Mouse (Mus musculus): ENCODE results near the gene Nuak2. TPM values are rescaled to one million over a fixed set of nuclear protein-coding genes. Genes with fewer than 3 reads are reported as not detected.

Nuak2 gene
- polyA plus RNA-seq, 1 experiment: 20.0 TPM

DNA sequence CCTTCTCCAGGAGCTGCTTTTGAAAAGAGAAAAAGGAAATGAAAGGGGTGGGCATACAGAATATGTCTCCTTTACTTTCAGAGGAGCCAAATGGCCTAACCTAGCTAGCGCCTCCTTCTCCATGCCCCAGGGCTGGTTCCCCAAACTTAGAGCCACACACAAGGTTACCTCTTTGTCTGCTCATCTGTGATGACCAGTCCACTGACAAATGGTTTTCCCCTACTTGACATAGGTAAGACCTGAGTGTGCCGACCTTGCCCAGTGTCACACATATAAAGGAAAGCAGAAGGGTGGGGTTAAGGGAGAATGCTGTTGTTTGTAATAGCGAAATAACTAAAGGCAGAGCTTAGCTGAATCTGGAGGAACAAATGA is 58.9 kb downstream of the Nuak2 start:
- H3K27me3 ChIP-seq (ENCODE audit: control insufficient read depth, insufficient read depth, low read length, poor library complexity, severe bottlenecking): no peaks in the 10 kb centered on the region
- no peak overlapping the region for H3K9ac ChIP-seq (ENCODE audit: low read depth, poor library complexity, severe bottlenecking)
- peaks cover 14% of the 10 kb centered on the region for H3K4me1 ChIP-seq (ENCODE audit: control insufficient read depth, insufficient read depth, low read length)
- no peak overlapping the region for H3K4me3 ChIP-seq (ENCODE audit: low read depth, low read length)
- H3K9me3 ChIP-seq (replicated peaks; ENCODE audit: control insufficient read depth, insufficient read depth, low read length, poor library complexity, severe bottlenecking): no peaks in the 10 kb centered on the region
- TF ChIP-seq POLR2A (IDR thresholded peaks at IDR 0.05; ENCODE audit: insufficient read depth, low read length): no peak
- TF ChIP-seq CTCF (IDR thresholded peaks at IDR 0.05; ENCODE audit: low read depth, low read length): no peak
- no peak for TF ChIP-seq EP300 (IDR thresholded peaks at IDR 0.05; ENCODE audit: insufficient read depth, low read depth, low read length)
- H3K36me3 ChIP-seq (ENCODE audit: control insufficient read depth, insufficient read depth, low read length, poor library complexity, severe bottlenecking): no peaks in the 10 kb centered on the region
- peak overlapping the region; percentile 51; the same call in 1 of the 2 replicates for H3K27ac ChIP-seq (ENCODE audit: insufficient read depth, low read length)

DNA sequence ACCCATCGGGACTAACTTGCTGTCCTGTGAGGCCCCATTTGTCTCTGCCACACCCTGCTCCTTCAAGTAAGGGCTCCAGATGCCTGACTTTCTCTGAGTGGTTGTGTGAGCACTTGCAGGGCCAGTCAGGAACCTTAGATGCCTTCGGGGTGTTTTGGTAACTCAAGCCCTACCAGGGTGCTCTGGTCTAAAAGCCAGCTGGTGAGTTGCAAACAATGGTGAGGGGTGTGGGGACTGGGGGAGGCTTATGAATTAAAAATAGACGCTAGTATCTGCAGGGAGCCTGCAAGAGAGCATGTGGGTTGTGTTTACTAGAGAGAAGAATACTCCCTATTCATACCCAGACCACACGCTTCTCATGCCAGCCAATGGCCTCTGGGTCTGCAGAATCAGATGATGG is 59.3 kb downstream of the Nuak2 start:
- H3K36me3 ChIP-seq (ENCODE audit: control insufficient read depth, insufficient read depth, low read length, poor library complexity, severe bottlenecking): no peaks in the 10 kb centered on the region

DNA sequence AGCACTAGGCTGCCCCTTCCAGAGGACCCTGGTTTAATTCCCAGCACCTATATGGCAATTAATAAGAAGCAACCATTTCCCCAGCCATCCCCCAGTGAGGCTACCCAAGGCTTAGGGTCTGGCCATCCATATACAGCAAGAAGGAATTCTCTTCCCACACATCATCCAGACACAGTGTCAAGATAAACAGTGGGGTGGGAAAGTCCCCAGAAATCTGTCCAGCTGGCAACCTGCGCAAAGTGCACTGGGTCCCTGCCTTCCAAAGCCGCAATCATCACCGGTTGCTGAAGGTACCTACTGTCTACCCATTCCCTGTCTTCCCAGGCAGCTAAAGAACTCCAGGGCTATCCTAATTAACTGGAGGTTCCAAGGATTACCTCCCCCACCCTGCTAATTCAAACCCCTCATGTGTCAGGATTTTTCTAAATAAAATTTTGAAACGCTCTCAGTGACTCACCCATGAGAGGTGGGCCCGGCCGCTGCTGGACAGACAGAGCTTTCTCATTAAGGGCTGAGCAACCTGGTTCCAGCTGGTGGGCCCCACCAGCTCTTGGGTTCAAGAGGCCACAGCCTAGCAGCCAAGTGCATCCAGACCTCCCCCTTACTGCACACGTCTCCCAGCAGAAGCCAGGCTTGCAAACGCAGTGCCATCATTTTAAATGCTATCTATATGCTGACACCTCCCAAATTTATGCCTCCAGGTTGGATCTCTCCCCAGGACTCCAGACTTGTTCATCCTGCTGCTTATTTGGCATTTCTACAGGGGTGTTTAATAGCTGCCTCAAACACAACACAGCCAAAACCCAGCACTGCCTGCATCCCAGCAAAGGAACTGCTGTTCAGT is 60.5 kb downstream of the Nuak2 start:
- TF ChIP-seq CTCF (IDR thresholded peaks at IDR 0.05; ENCODE audit: low read depth, low read length) (no peak), POLR2A (IDR thresholded peaks at IDR 0.05; ENCODE audit: insufficient read depth, low read length) (no peak), EP300 (IDR thresholded peaks at IDR 0.05; ENCODE audit: insufficient read depth, low read depth, low read length) (no peak)
- Histone ChIP-seq H3K27ac (ENCODE audit: insufficient read depth, low read length) (no peak overlapping the region), H3K36me3 (ENCODE audit: control insufficient read depth, insufficient read depth, low read length, poor library complexity, severe bottlenecking) (no peaks in the 10 kb centered on the region), H3K9ac (ENCODE audit: low read depth, poor library complexity, severe bottlenecking) (no peak overlapping the region), H3K27me3 (ENCODE audit: control insufficient read depth, insufficient read depth, low read length, poor library complexity, severe bottlenecking) (no peaks in the 10 kb centered on the region), H3K9me3 (replicated peaks; ENCODE audit: control insufficient read depth, insufficient read depth, low read length, poor library complexity, severe bottlenecking) (no peaks in the 10 kb centered on the region), H3K4me1 (ENCODE audit: control insufficient read depth, insufficient read depth, low read length) (peaks cover 14% of the 10 kb centered on the region), H3K4me3 (ENCODE audit: low read depth, low read length) (no peak overlapping the region)

More for the DNA sequence above, 59.3 kb downstream of the Nuak2 start:
- Histone ChIP-seq H3K9ac (ENCODE audit: low read depth, poor library complexity, severe bottlenecking) (no peak overlapping the region), H3K27me3 (ENCODE audit: control insufficient read depth, insufficient read depth, low read length, poor library complexity, severe bottlenecking) (no peaks in the 10 kb centered on the region), H3K4me3 (ENCODE audit: low read depth, low read length) (no peak overlapping the region), H3K27ac (ENCODE audit: insufficient read depth, low read length) (peak overlapping the region; percentile 51; the same call in 1 of the 2 replicates), H3K9me3 (replicated peaks; ENCODE audit: control insufficient read depth, insufficient read depth, low read length, poor library complexity, severe bottlenecking) (no peaks in the 10 kb centered on the region), H3K4me1 (ENCODE audit: control insufficient read depth, insufficient read depth, low read length) (peaks cover 14% of the 10 kb centered on the region)
- no peak for TF ChIP-seq POLR2A (IDR thresholded peaks at IDR 0.05; ENCODE audit: insufficient read depth, low read length)
- no peak for TF ChIP-seq CTCF (IDR thresholded peaks at IDR 0.05; ENCODE audit: low read depth, low read length)
- peak; percentile 75 for TF ChIP-seq EP300 (IDR thresholded peaks at IDR 0.05; ENCODE audit: insufficient read depth, low read depth, low read length)

DNA sequence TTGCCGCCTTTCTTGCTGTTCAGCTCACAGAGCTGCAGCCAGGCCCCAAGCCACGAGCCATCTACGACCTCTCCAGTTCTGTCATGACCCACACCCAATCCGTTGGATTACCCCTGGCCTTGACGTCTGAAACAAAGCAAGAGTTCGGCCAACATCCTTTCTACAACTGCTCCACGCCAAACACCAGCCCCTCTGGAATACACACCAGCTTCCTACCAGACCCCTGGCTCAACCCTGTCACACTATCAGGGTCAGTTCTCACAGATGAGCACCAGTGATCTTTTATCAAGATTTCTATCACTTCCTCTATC is 61.1 kb downstream of the Nuak2 start:
- no peaks in the 10 kb centered on the region for H3K36me3 ChIP-seq (ENCODE audit: control insufficient read depth, insufficient read depth, low read length, poor library complexity, severe bottlenecking)
- no peak overlapping the region for H3K27ac ChIP-seq (ENCODE audit: insufficient read depth, low read length)
- H3K4me1 ChIP-seq (ENCODE audit: control insufficient read depth, insufficient read depth, low read length): peaks cover 10% of the 10 kb centered on the region
- H3K9ac ChIP-seq (ENCODE audit: low read depth, poor library complexity, severe bottlenecking): no peak overlapping the region
- H3K9me3 ChIP-seq (replicated peaks; ENCODE audit: control insufficient read depth, insufficient read depth, low read length, poor library complexity, severe bottlenecking): no peaks in the 10 kb centered on the region
- no peaks in the 10 kb centered on the region for H3K27me3 ChIP-seq (ENCODE audit: control insufficient read depth, insufficient read depth, low read length, poor library complexity, severe bottlenecking)
- H3K4me3 ChIP-seq (ENCODE audit: low read depth, low read length): no peak overlapping the region
- TF ChIP-seq CTCF (IDR thresholded peaks at IDR 0.05; ENCODE audit: low read depth, low read length): no peak
- TF ChIP-seq EP300 (IDR thresholded peaks at IDR 0.05; ENCODE audit: insufficient read depth, low read depth, low read length): no peak
- no peak for TF ChIP-seq POLR2A (IDR thresholded peaks at IDR 0.05; ENCODE audit: insufficient read depth, low read length)

DNA sequence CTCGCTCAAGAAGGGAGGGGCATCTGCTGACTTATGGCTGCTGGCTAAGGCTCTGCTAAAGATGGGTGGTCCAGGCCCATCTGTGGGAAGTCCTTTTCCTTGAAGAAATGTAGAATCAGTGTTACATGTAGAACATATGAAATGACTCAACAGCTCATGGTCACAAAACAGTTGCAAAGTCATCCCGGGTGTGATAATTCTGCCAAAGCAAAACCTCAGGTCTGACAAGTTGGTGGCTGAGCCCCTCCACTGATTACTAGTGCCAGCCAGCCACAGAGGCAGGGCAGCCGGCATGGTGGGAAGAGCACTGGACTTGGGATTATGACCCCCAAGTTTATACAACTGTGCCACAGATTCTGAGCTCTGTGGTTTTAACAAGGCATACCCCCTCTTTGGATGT is 61.9 kb downstream of the Nuak2 start:
- peaks cover 10% of the 10 kb centered on the region for H3K4me1 ChIP-seq (ENCODE audit: control insufficient read depth, insufficient read depth, low read length)
- no peak overlapping the region for H3K27ac ChIP-seq (ENCODE audit: insufficient read depth, low read length)
- H3K4me3 ChIP-seq (ENCODE audit: low read depth, low read length): no peak overlapping the region
- no peaks in the 10 kb centered on the region for H3K36me3 ChIP-seq (ENCODE audit: control insufficient read depth, insufficient read depth, low read length, poor library complexity, severe bottlenecking)
- H3K9me3 ChIP-seq (replicated peaks; ENCODE audit: control insufficient read depth, insufficient read depth, low read length, poor library complexity, severe bottlenecking): no peaks in the 10 kb centered on the region
- H3K27me3 ChIP-seq (ENCODE audit: control insufficient read depth, insufficient read depth, low read length, poor library complexity, severe bottlenecking): no peaks in the 10 kb centered on the region
- TF ChIP-seq EP300 (IDR thresholded peaks at IDR 0.05; ENCODE audit: insufficient read depth, low read depth, low read length): no peak
- no peak for TF ChIP-seq CTCF (IDR thresholded peaks at IDR 0.05; ENCODE audit: low read depth, low read length)
- TF ChIP-seq POLR2A (IDR thresholded peaks at IDR 0.05; ENCODE audit: insufficient read depth, low read length): no peak
- H3K9ac ChIP-seq (ENCODE audit: low read depth, poor library complexity, severe bottlenecking): no peak overlapping the region

DNA sequence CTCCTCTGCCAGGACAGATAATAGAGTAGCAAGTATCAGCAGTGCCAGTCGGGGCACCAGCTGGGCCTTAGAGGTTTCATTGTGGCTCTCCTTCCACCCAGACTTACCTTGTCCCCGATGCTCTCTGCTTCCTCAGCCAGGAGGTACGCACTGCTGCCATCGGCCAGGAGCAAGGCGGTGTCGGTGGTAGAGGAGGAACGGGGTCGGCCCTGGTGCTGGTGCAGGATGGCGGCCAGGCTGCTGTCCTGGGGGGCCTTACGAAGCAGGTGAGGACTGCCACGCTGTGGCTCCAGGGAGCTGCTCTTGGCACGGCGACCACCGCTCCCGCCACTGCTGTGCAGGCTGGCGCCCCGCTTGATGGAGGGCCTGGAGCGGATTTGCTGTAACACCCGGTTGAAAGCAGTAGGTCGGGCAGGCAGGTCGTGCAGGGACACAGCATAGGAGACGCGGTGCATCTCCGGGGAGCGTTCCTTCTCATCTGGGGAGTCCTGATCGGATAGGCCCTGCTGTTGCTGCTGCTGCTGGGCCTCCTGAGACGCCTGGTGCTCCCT is 64.7 kb downstream of the Nuak2 start:
- H3K9ac ChIP-seq (ENCODE audit: low read depth, poor library complexity, severe bottlenecking): peak overlapping the region; percentile 63
- peaks cover 5% of the 10 kb centered on the region for H3K4me1 ChIP-seq (ENCODE audit: control insufficient read depth, insufficient read depth, low read length)
- no peaks in the 10 kb centered on the region for H3K36me3 ChIP-seq (ENCODE audit: control insufficient read depth, insufficient read depth, low read length, poor library complexity, severe bottlenecking)
- H3K9me3 ChIP-seq (replicated peaks; ENCODE audit: control insufficient read depth, insufficient read depth, low read length, poor library complexity, severe bottlenecking): no peaks in the 10 kb centered on the region
- no peak overlapping the region for H3K27ac ChIP-seq (ENCODE audit: insufficient read depth, low read length)
- H3K4me3 ChIP-seq (ENCODE audit: low read depth, low read length): peak overlapping the region; percentile 59
- TF ChIP-seq CTCF (IDR thresholded peaks at IDR 0.05; ENCODE audit: low read depth, low read length) (no peak), EP300 (IDR thresholded peaks at IDR 0.05; ENCODE audit: insufficient read depth, low read depth, low read length) (no peak), POLR2A (IDR thresholded peaks at IDR 0.05; ENCODE audit: insufficient read depth, low read length) (no peak)
- H3K27me3 ChIP-seq (ENCODE audit: control insufficient read depth, insufficient read depth, low read length, poor library complexity, severe bottlenecking): no peaks in the 10 kb centered on the region
